Mouse (Mus musculus) lung, postnatal 0 days (tissue): ENCODE data around the gene Hhat. TPM values are rescaled to one million over a fixed set of nuclear protein-coding genes. Genes with fewer than 3 reads are reported as not detected.

ENCODE experiments used
- ATAC-seq: fragments of 200-750 bp; cut with Nextera tagmentation; 2 replicates; pipeline ENCODE4 v1.8.0; 2017; ENCODE audit warnings: moderate library complexity
- DNase-seq: peaks from one replicate; pipeline ENCODE4 v3.0.0-alpha.2; 2016; ENCODE audit warnings: low spot score
- H3K27ac ChIP-seq: fragments of 300-500 bp; sonication (generic); 2 replicates; pipeline ENCODE4 v1.5.1; 2014; ENCODE audit warnings: antibody characterized with exemption, mild to moderate bottlenecking, low read length, mixed read lengths
- H3K27me3 ChIP-seq: fragments of 300-500 bp; sonication (generic); replicated peaks from 2 replicates; pipeline ENCODE4 v1.6.1; 2014; ENCODE audit warnings: low read length, mixed read lengths; ENCODE audit not compliant: insufficient read depth
- H3K36me3 ChIP-seq: fragments of 300-500 bp; sonication (generic); 2 replicates; pipeline ENCODE4 v1.6.1; 2014; ENCODE audit warnings: low read length, mixed read lengths; ENCODE audit not compliant: insufficient read depth
- H3K4me1 ChIP-seq: fragments of 300-500 bp; sonication (generic); 2 replicates; pipeline ENCODE4 v1.6.1; 2014; ENCODE audit warnings: antibody characterized with exemption, low read depth, low read length, mixed read lengths; ENCODE audit not compliant: insufficient read depth
- H3K4me2 ChIP-seq: fragments of 300-500 bp; sonication (generic); replicated peaks from 2 replicates; pipeline ENCODE4 v1.6.1; 2014; ENCODE audit warnings: low read depth, mild to moderate bottlenecking, low read length, moderate library complexity, mixed read lengths
- H3K4me3 ChIP-seq: fragments of 300-500 bp; sonication (generic); 2 replicates; pipeline ENCODE4 v1.5.1; 2014; ENCODE audit warnings: low read depth, low read length
- H3K9ac ChIP-seq: fragments of 300-500 bp; sonication (generic); replicated peaks from 2 replicates; pipeline ENCODE4 v1.6.1; 2014; ENCODE audit warnings: low read depth, mild to moderate bottlenecking
- H3K9me3 ChIP-seq: fragments of 300-500 bp; sonication (generic); 2 replicates; pipeline ENCODE4 v1.6.1; 2016; ENCODE audit warnings: low read length, mixed read lengths
- CTCF ChIP-seq: IDR thresholded peaks from 2 replicates; pipeline ENCODE4 v1.5.1; 2016; ENCODE audit warnings: antibody characterized with exemption, mild to moderate bottlenecking
- EP300 ChIP-seq: IDR thresholded peaks from 2 replicates; pipeline ENCODE4 v1.6.1; 2016; ENCODE audit warnings: antibody characterized with exemption, mild to moderate bottlenecking, control low read depth
- WGBS: fragments of 180-500 bp; shearing (Covaris S2); extraction: QIAGEN DNeasy Blood & Tissue Kit; methylation state at CpG from one replicate; pipeline ENCODE4 v1.1.7; 2014; 5-methylcytosine and 5-hydroxymethylcytosine counted together
- polyA plus RNA-seq: library from polyadenylated mRNA; unstranded; fragments of >200 nt; fragmentation: Nextera tagmentation; extraction: Ambion mirVana; gene quantifications from 2 replicates; pipeline ENCODE4 v1.2.1, GENCODE M21; 2015

The Hhat gene
- polyA plus RNA-seq, 1 experiment from 2014 or later = 2.4 TPM

- Histone ChIP-seq H3K27ac (no peak overlapping the region), H3K27me3 (no peaks in the 10 kb centered on the region), H3K9ac (no peak overlapping the region), H3K4me1 (no peaks in the 10 kb centered on the region), H3K9me3 (no peaks in the 10 kb centered on the region), H3K36me3 (no peaks in the 10 kb centered on the region), H3K4me3 (no peak overlapping the region), H3K4me2 (no peak overlapping the region)
- ATAC-seq (no peak), DNase-seq (no peak)
- WGBS = 82% methylated on average over 3 of the region's 3 CpGs
- TF ChIP-seq CTCF (no peak), EP300 (no peak)
Observed at GRCm38 (mm10) chr1:192649233-192649632, 121.8 kb downstream of the Hhat start.

- TF ChIP-seq EP300 = no peak
- WGBS = 86% methylated on average over 2 of the region's 2 CpGs
- no peak for DNase-seq
- no peak overlapping the region for H3K9ac ChIP-seq
- H3K27me3 ChIP-seq = no peaks in the 10 kb centered on the region
- no peak overlapping the region for H3K27ac ChIP-seq
- no peaks in the 10 kb centered on the region for H3K36me3 ChIP-seq
- H3K9me3 ChIP-seq = no peaks in the 10 kb centered on the region
- no peak for ATAC-seq
- no peaks in the 10 kb centered on the region for H3K4me1 ChIP-seq
- H3K4me3 ChIP-seq = no peak overlapping the region
- no peak overlapping the region for H3K4me2 ChIP-seq
Observed at GRCm38 (mm10) chr1:192647361-192647760, 123.7 kb downstream of the Hhat start.

- DNase-seq = peak; percentile 45
- no peak overlapping the region for H3K4me2 ChIP-seq
- no peaks in the 10 kb centered on the region for H3K4me1 ChIP-seq
- no peak overlapping the region for H3K9ac ChIP-seq
- no peak overlapping the region for H3K4me3 ChIP-seq
- no peaks in the 10 kb centered on the region for H3K9me3 ChIP-seq
- no peak overlapping the region for H3K27ac ChIP-seq
- no peak for ATAC-seq
- 61% methylated on average over 2 of the region's 2 CpGs for WGBS
- TF ChIP-seq EP300 (no peak), CTCF (no peak)
- H3K36me3 ChIP-seq = no peaks in the 10 kb centered on the region
- H3K27me3 ChIP-seq = no peaks in the 10 kb centered on the region
Observed at GRCm38 (mm10) chr1:192642126-192642525, 128.9 kb downstream of the Hhat start.

- Histone ChIP-seq H3K9ac (no peak overlapping the region), H3K27ac (no peak overlapping the region), H3K27me3 (no peaks in the 10 kb centered on the region), H3K36me3 (no peaks in the 10 kb centered on the region), H3K4me3 (no peak overlapping the region), H3K4me2 (no peak overlapping the region), H3K9me3 (no peaks in the 10 kb centered on the region), H3K4me1 (no peaks in the 10 kb centered on the region)
- ATAC-seq (no peak), DNase-seq (no peak)
- TF ChIP-seq CTCF = no peak
- TF ChIP-seq EP300 = no peak
- 37% methylated on average over 3 of the region's 3 CpGs for WGBS
Observed at GRCm38 (mm10) chr1:192639175-192639574, 131.8 kb downstream of the Hhat start.

- 81% methylated on average over 2 of the region's 2 CpGs for whole genome bisulfite sequencing
- no peak overlapping the region for H3K27ac ChIP-seq
- DNase-seq (no peak), ATAC-seq (no peak)
- no peak overlapping the region for H3K4me3 ChIP-seq
- no peaks in the 10 kb centered on the region for H3K27me3 ChIP-seq
- no peaks in the 10 kb centered on the region for H3K4me1 ChIP-seq
- no peaks in the 10 kb centered on the region for H3K9me3 ChIP-seq
- no peaks in the 10 kb centered on the region for H3K36me3 ChIP-seq
- no peak overlapping the region for H3K9ac ChIP-seq
- TF ChIP-seq EP300 (no peak), CTCF (no peak)
- H3K4me2 ChIP-seq = no peak overlapping the region
Observed at GRCm38 (mm10) chr1:192621843-192622242, 149.2 kb downstream of the Hhat start.

GRCm38 (mm10) chr1:192613271-192613670, 157.8 kb downstream of the Hhat start:
- H3K9ac ChIP-seq = no peak overlapping the region

More at GRCm38 (mm10) chr1:192613271-192613670, 157.8 kb downstream of the Hhat start:
- H3K36me3 ChIP-seq = no peaks in the 10 kb centered on the region
- TF ChIP-seq CTCF = no peak
- TF ChIP-seq EP300 = no peak
- H3K4me3 ChIP-seq = no peak overlapping the region
- H3K27me3 ChIP-seq = no peaks in the 10 kb centered on the region
- DNase-seq (no peak), ATAC-seq (no peak)
- WGBS = 54% methylated on average over 6 of the region's 6 CpGs
- H3K27ac ChIP-seq = no peak overlapping the region
- H3K4me1 ChIP-seq = no peaks in the 10 kb centered on the region
- no peak overlapping the region for H3K4me2 ChIP-seq
- H3K9me3 ChIP-seq = no peaks in the 10 kb centered on the region
